Mouse (Mus musculus): ENCODE results near the gene Klhl7. TPM values are rescaled to one million over a fixed set of nuclear protein-coding genes. Genes with fewer than 3 reads are reported as not detected.

Gene Klhl7
- polyA plus RNA-seq, 1 experiment from 2014 or later: 31.0 TPM

Other genes starting within 250 kb of the Klhl7 start
- gene Fam126a, start 69.9 kb upstream of the Klhl7 start, polyA plus RNA-seq (2015; fragmentation: Nextera tagmentation; extraction: Ambion mirVana): 11.1 and 11.7 TPM in 2 replicates
- 9.6 and 11.2 TPM in 2 replicates for gene Nupl2, start 64.4 kb downstream of the Klhl7 start, polyA plus RNA-seq (2015; fragmentation: Nextera tagmentation; extraction: Ambion mirVana)

Measured in intestine, embryonic 16.5 days (tissue).